Mouse (Mus musculus) urinary bladder, postnatal 36 days (tissue): ENCODE results near the gene Pln.
A peak's percentile ranks its signal among the peaks of the same experiment; 100 is the strongest.

Source experiments
- DNase-seq, 2 experiments: peaks; one replicate each; pipeline ENCODE4 v3.0.0; 2022; ENCODE audit warnings: low spot score in 2 of 2, mixed read lengths in 1 of 2

Gene Pln

DNA sequence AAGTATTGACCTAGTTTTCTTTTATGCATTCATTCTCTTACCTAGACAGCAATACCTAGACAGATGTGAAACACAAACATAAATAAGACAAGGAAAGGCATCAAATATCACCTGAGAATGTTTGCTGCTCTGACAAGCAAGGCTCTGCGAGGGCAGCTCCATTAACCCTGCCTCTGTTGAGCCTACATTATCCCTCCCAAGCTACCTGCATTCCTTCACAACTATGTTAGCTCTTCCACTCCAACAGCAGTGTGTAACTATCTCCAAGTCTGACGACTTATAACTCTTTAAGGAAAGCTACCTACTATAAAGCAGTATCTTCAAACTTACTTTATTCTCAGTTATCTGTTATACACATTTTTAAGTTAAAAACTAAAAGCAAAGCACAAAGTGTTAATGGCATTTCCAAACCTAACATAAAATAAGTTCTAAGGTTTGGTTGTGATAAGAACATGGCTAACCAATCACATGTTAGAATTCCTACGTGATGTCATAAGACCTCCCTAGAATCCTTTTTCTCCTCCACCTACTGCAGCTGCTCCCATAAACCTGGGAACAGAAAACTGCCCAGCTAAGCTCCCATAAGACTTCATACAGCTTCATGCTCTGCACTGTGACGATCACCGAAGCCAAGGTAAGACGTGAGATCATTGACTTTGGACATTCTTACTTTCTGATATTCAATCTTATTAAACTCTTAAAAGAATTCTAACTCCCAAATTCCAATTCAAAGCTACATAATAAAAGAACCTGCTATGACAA is at the start of gene Pln:
Pln (plus strand) TSS at position 506 of the 762 bp plus-strand sequence.
- DNase-seq: no peak

DNA sequence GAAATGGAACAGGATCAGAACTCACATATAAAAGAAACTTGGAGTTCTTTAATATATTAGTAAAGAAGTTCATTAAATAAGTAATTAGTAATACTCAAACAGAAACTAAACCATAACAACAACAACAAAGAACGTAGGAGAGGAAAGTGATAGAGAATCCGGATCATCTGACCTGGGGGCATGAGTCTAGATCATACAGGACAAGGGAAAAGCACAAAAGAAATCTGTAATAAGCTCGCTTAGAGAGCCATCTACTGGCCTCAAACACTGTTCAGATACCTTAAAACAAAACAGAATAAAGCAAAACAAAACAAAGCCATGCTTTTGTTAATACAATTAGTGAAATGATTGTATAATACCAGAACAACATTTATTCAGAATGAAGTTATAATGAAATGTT is 31.6 kb upstream of the Pln start:
- DNase-seq: no peak

GRCm38 (mm10) chr10:53306674-53307073 is 30.8 kb upstream of the Pln start:
- DNase-seq: no peak

GRCm38 (mm10) chr10:53323367-53323766 is 14.1 kb upstream of the Pln start:
- no peak for DNase-seq

- no peak for DNase-seq
These were observed 12.8 kb upstream of the Pln start for GRCm38 (mm10) chr10:53324663-53325062.

GRCm38 (mm10) chr10:53326367-53326766 is 11.1 kb upstream of the Pln start:
- DNase-seq: no peak

GRCm38 (mm10) chr10:53329257-53329656 is 8.2 kb upstream of the Pln start:
- no peak for DNase-seq

GRCm38 (mm10) chr10:53332752-53333151 is 4.7 kb upstream of the Pln start:
- no peak for DNase-seq

GRCm38 (mm10) chr10:53335266-53335665 is 2.2 kb upstream of the Pln start:
- DNase-seq: no peak

GRCm38 (mm10) chr10:53335974-53336373 is 1.5 kb upstream of the Pln start:
- no peak for DNase-seq

DNA sequence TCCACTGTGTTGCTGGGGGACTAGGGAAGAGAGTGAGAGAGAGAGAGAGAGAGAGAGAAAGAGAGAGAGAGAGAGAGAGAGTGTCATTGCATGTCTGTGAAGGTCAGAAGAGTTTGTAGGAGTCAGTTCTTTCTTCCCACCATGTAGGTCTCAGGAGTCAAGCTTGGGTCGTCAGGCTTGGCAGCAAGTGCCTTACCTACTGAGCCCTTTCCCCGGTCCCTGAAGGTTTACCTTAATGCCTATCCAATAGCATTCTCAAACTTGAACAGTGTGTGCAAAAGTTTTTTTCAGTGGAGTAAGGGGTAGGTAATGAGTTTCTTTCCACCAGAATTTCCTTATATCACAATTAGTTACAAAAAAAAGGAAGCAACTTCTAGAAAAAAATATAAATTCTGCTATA is 1.6 kb downstream of the Pln start:
- no peak for DNase-seq

GRCm38 (mm10) chr10:53341288-53341965 is 4.0 kb downstream of the Pln start:
- no peak for DNase-seq

GRCm38 (mm10) chr10:53342166-53342728 is 4.8 kb downstream of the Pln start:
- DNase-seq: no peak

GRCm38 (mm10) chr10:53343384-53343783 is 5.9 kb downstream of the Pln start:
- no peak for DNase-seq

GRCm38 (mm10) chr10:53343865-53344264 is 6.4 kb downstream of the Pln start:
- DNase-seq: no peak

GRCm38 (mm10) chr10:53345508-53345907 is 8.0 kb downstream of the Pln start:
- no peak for DNase-seq

- peak in 1 of 2 experiments; percentile 13 for DNase-seq
These were observed 9.0 kb downstream of the Pln start for GRCm38 (mm10) chr10:53346506-53346905.

GRCm38 (mm10) chr10:53346916-53347315 is 9.4 kb downstream of the Pln start:
- no peak for DNase-seq

GRCm38 (mm10) chr10:53347787-53348755 is 10.6 kb downstream of the Pln start:
- peak; percentile 22 to 46 for DNase-seq

- DNase-seq: no peak
These were observed 11.8 kb downstream of the Pln start for GRCm38 (mm10) chr10:53349254-53349653.

DNA sequence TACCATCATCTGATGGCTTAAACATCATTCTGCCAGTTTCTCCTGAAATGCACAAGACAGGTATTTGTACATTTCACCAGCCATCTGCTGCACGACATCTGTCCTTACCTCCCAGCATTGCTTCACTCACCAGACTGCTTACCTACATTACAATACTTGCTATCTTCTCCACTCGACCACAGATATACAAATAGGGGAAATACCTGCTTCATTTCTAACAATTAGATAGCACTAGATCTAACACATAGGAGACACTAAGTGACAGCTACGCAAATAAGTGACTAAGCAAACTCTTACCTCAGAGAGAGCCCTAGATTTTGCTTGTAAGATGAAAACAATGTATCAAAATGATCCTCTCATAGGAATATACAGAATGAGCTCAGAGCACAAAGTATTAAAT is 16.2 kb downstream of the Pln start:
- no peak for DNase-seq

DNA sequence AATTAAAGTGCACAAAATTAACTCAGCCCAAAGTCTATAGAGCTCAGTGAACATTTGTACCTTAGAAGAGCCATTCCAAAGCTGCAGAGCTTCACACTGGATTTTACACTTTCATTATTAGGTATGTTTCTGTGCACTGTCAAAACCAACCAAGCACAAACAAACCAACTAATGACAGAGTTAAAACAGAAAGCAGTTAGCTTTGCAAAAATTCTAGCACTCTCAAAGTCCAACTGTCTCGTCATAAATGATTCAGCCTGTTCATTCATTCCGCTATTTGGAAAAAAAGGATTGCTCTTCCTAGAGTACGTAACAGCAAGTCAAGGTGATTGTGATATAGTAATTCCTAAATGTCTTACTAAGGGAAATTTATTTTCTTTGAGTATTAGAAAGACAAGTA is 21.5 kb downstream of the Pln start:
- DNase-seq: no peak
